Mouse (Mus musculus): ENCODE data around the gene Zbed3.
"Not testable (repeated sequence)": the region's sequence is repeated elsewhere in the genome, so short reads cannot be mapped to it uniquely, and the experiment has no call there.

Gene Zbed3

DNA sequence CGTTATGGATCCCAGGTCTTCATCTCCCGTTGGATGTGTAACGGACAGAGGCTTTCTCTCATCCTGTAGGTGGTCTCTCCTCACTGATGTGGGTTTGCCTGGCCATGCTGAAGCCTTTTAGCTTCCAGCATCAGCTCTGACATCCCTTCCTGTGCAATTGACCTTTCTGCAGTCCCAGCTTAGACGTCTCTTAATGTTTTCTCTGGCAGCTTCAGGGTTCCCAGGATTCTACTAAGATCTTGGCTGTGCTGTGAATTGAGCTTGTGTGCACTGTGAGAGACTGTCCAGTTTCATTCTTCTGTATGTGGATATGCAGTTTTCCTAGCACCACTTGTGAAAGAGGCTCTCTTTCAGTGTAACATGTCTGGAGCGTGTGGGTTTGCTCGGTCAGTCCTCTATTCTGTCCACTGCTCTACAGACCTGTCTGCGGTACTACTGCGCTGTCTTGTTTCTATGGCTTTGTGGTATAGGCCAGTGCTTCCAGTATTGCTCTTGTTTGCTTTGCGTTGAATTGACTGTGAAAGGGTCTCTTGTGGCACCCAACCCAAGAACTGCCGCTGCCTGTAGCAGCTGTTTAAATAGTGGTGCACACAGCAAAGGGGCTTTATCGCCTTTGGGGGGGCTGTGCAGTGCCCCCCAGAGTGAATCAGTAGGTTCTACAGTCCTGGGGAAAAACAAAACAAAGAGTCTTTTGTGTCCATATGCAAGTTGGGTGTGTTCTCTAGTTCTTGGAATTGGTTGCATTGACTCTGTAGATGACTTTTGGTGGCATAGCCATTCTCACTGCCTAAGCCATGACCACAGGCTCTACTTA, 8.9 kb downstream of the Zbed3 start:
- DNase-seq (ENCODE audit: low spot score), result no peak

DNA sequence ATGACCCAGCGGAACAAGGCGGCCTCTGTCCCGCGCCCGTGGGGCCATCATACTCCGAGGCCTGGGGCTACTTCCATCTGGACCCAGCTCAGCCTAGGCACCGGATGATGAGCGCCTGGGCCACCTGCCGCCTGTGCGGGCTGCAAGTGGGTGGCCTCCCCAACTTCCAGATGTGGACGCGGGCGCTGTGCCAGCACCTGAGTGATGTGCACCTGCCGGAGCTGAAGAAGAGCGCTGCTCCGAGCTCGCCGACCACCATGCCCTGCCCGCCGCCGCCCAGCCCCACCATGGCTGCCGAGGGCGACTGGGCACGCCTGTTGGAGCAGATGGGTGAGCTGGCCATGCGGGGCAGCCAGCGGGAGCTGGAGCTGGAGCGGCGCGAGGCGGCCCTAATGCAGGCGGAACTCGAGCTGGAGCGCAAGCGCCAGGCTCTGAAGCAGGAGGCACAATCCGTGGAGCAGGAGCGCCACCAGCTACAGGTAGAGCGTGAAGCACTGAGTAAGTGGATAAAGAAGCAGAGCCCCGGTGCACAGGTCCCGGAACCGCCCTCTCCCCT, 12.8 kb downstream of the Zbed3 start:
- peak; percentile 24 for DNase-seq (ENCODE audit: low spot score)

- DNase-seq (ENCODE audit: low spot score), result no peak
Measured at GRCm38 (mm10) chr13:95343470-95343869, 20.1 kb downstream of the Zbed3 start.

DNA sequence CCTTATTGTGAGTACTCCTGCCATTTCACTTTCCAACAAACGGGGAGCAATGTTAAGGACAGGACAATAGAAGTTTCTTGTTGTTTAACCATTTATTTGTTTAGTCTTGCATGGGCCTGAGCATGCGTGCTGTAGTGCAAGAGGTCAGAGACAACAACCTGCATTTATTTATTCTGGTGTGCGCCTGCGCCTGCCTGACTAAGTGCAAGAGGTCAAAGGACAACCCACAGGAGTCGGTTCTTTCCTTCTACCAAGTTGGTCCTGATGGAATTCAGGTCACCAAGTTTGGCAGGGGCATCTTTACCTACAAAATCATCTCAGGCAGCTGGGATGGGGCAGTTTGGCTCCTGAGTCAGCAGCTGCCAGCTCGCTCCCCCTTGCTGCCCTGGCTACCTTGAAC, 22.5 kb downstream of the Zbed3 start:
- no peak for DNase-seq (ENCODE audit: low spot score)

DNA sequence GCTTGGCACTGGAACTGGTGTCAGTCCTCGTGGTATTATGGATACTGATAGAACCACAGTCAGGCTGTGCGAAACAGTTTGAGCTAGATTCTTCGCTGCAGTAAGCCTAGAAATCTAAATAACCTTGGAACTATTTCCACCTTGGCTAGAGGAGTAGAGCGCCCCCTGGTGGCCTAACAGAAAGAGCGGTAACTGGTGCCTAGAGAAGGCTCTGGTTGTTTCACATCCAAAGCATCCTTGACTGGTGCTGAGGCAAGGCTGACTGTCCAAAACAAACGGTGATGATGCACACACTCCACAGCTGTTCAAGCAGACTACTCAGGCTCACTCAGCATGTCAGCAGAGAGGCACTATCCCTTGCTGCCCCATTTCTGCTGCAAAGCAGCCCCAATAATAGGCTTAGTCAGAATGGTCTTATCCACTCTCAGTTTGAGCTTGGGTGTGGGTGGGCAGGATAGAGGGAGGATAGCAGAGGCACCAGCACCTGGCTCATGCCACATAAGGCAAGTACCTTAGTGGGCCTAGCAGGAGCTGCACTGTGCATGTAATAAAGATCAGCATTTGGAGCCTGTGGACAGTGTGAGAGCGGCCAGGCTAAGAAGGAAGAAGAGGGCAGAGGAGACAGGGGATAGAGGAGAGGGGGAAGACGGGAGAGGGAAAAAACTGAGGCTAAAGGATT, 23.7 kb downstream of the Zbed3 start:
- peak; percentile 43 for DNase-seq (ENCODE audit: low spot score)

DNA sequence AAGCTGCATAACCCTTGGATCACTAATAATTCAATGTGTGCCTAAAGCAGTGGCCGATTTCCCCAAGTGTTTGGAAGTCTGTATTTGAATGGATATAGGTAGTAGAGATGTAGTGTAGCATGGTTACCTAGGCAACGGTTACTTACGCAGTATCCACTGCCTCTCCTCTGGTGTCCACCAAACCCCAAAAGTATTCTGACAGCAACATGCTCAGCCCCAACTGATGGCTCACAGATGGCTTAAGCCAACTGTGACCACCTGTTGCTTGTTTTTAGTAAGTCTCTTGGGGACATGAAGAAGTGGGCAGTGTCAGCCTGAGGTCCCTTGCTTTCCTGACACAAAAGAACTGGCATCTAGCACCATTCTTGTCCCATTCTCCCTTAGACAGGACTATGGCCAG, 25.1 kb downstream of the Zbed3 start:
- DNase-seq (ENCODE audit: low spot score), result no peak

- no peak for DNase-seq (ENCODE audit: low spot score)
Measured at GRCm38 (mm10) chr13:95358223-95358622, 34.8 kb downstream of the Zbed3 start.

GRCm38 (mm10) chr13:95363440-95363839, 40.0 kb downstream of the Zbed3 start:
- no peak for DNase-seq (ENCODE audit: low spot score)

DNA sequence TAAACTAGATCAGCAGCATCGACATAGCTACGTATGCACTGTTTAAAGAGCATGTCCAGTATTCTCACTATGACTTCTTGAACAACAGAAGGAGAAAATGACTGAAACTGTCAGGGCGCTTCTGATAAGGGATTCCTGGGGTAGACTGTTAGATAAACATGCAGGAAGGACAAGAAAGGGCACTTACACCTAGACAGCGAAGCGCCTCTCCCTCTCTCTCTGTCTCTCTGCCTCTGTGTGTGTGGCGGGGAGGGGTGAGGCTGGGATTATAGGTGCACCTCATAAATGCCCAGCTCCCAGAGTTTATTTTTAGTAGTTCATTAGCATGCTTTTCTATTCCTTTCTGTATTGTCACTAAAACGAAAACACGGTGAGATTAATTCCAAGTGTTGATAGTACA, 42.9 kb downstream of the Zbed3 start:
- DNase-seq (ENCODE audit: low spot score), result no peak

DNA sequence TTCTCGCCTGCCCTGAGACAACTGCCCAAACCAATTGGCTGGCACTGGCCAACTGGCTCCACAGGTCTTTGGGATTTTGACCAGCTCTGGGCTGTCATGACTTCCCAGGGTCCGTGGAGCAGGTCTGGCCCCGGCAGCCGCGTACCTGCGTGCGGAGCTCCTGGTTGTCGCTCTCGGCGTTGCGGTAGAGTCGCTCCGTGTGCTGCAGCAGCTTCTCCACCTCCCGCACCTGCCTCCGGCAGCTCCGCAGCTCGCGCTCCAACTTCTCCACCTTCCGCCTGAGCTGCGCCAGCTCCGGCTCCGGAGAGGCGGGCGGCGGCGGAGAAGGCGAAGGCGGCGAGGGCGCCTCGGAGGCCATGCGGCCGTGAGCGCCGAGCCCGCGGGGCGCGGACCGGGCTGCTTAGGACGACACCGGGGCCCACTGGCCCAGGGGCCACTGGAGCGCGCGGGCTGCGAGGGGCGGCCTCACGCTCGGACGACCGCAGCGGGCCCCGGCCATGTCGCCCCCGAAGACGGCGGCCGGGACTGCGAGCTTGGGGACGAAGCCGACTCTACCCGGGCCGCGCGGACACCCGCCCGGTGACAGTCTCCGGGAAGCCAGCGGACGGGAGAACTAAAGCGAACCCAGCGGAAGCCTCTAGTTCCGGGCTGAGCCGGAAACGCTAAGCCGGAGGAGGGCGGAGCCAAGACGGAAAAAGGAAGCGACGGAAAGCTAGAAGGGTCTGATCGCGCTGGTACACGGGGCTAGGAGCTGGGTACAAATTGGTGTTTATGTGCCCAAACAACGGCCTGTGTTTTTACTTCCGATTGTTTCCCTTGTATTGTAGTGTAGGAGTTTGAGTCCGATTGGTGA, 51.5 kb downstream of the Zbed3 start, which contains the start of gene Aggf1:
TSS of gene Aggf1 (minus strand) at position 652 of the 853 bp plus-strand sequence.
- DNase-seq (ENCODE audit: low spot score), result peak; percentile 91

- DNase-seq (ENCODE audit: low spot score), result no peak
Measured at GRCm38 (mm10) chr13:95375554-95375914, 52.1 kb downstream of the Zbed3 start.

DNA sequence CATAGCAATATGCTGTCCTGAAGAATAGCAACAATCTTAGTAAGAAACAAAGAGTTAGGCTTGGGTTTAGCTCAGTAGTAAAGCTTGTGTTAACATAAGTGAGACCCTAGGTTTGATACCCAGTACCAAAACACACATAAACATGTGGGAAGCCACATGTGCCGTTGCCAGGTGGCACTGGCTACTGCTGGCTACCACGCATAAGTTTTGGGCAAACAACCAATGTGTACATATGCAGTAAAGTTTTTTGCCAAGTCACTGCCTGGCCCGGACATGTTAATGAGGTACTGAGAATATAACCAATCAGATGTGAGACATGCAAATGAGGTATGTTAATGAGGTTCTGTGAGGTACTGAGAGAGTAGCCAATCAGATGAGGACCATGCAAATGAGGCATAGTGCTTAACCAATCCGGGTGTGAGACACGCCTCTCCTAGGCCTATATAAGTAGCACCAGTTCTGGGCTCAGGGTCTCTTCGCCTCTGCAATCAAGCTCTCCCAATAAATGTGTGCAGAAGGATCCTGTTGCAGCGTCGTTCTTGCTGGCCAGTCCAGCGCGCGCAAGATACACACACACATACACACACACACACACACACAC, 53.4 kb downstream of the Zbed3 start:
- not testable (repeated sequence) for DNase-seq (ENCODE audit: low spot score)

- no peak for DNase-seq (ENCODE audit: low spot score)
Measured at GRCm38 (mm10) chr13:95378696-95379095, 55.3 kb downstream of the Zbed3 start.

- no peak for DNase-seq (ENCODE audit: low spot score)
Measured at GRCm38 (mm10) chr13:95382418-95382817, 59.0 kb downstream of the Zbed3 start.
